In genomic region chr2:27799018-27799417, GRCm38 (mm10) we compare ENCODE assay signal across 10 mouse cellular contexts.
DNase-seq lines count a peak whose midpoint lies in the region; ATAC-seq and TF ChIP-seq lines count a peak whose summit lies in the region.
"Had no signal": no experiment of that assay in that cellular context is flagged by ENCODE, and none has a peak within 500 bp of the region (broad histone marks: within the 10 kb centered on the region; RNA-seq: fewer than 3 reads in every experiment).

No protein-coding gene starts in this region.

- peak; percentile 55 for DNase-seq in adrenal gland, postnatal 10 days
- no peak for DNase-seq in adrenal gland, postnatal 25 days
- DNase-seq in kidney, postnatal 10 days, result peak; percentile 76
- no peak for DNase-seq in forebrain, embryonic 14.5 days (ENCODE audit: low spot score)
- DNase-seq in c-Kit-positive CD71-positive TER-119-positive erythroid progenitor cells, embryonic 14.5 days (ENCODE audit: low spot score), result no peak

- WGBS in heart, embryonic 15.5 days, result 16% methylated on average over 4 of the region's 4 CpGs
- 84% methylated on average over 4 of the region's 4 CpGs for WGBS in forebrain, embryonic 14.5 days
- 82% methylated on average over 4 of the region's 4 CpGs for WGBS in hindbrain, embryonic 12.5 days

- H3K9ac ChIP-seq in heart, embryonic 15.5 days, result no peak overlapping the region
- H3K9ac ChIP-seq in forebrain, embryonic 14.5 days (ENCODE audit: low read length), result no peak overlapping the region
- no peak overlapping the region for H3K9ac ChIP-seq in hindbrain, embryonic 12.5 days
- H3K9ac ChIP-seq: embryonic facial prominence, embryonic 15.5 days; neural tube, embryonic 13.5 days had no signal

- no peak for TF ChIP-seq CTCF in embryonic fibroblast, embryonic 13.5 days (IDR thresholded peaks at IDR 0.05; ENCODE audit: borderline replicate concordance, insufficient read depth, low read length)

- H3K4me3 ChIP-seq in embryonic fibroblast, embryonic 13.5 days (ENCODE audit: insufficient read depth, low read length), result no peak overlapping the region
- no peak overlapping the region for H3K4me3 ChIP-seq in heart, embryonic 15.5 days
- H3K4me3 ChIP-seq in forebrain, embryonic 14.5 days (ENCODE audit: low read depth, low read length), result no peak overlapping the region
- H3K4me3 ChIP-seq in hindbrain, embryonic 12.5 days, result no peak overlapping the region
- H3K4me3 ChIP-seq: embryonic facial prominence, embryonic 15.5 days; neural tube, embryonic 13.5 days had no signal

- H3K36me3 ChIP-seq in heart, embryonic 15.5 days, result no peaks in the 10 kb centered on the region
- H3K36me3 ChIP-seq in forebrain, embryonic 14.5 days (ENCODE audit: control insufficient read depth, insufficient read depth, low read length), result no peaks in the 10 kb centered on the region
- no peaks in the 10 kb centered on the region for H3K36me3 ChIP-seq in hindbrain, embryonic 12.5 days
- H3K36me3 ChIP-seq: embryonic facial prominence, embryonic 15.5 days; neural tube, embryonic 13.5 days had no signal

- ATAC-seq in heart, embryonic 15.5 days (replicated peaks; ENCODE audit: insufficient number of reproducible peaks, insufficient read depth, low FRiP score, low read depth), result peak; percentile 68; the same call in 1 of the 2 replicates
- no peak for ATAC-seq in forebrain, embryonic 14.5 days
- no peak for ATAC-seq in hindbrain, embryonic 12.5 days (ENCODE audit: low FRiP score)

- H3K4me2 ChIP-seq in heart, embryonic 15.5 days, result no peak overlapping the region
- no peak overlapping the region for H3K4me2 ChIP-seq in forebrain, embryonic 14.5 days (ENCODE audit: low read length)
- no peak overlapping the region for H3K4me2 ChIP-seq in hindbrain, embryonic 12.5 days (replicated peaks)
- H3K4me2 ChIP-seq: embryonic facial prominence, embryonic 15.5 days; neural tube, embryonic 13.5 days had no signal

- H3K27ac ChIP-seq in embryonic fibroblast, embryonic 13.5 days (ENCODE audit: insufficient read depth, low read length), result peak overlapping the region; percentile 81
- peak overlapping the region; percentile 71 for H3K27ac ChIP-seq in heart, embryonic 15.5 days
- no peak overlapping the region for H3K27ac ChIP-seq in forebrain, embryonic 14.5 days (ENCODE audit: low read depth, low read length)
- no peak overlapping the region for H3K27ac ChIP-seq in hindbrain, embryonic 12.5 days
- H3K27ac ChIP-seq: embryonic facial prominence, embryonic 15.5 days; neural tube, embryonic 13.5 days had no signal

- no peaks in the 10 kb centered on the region for H3K27me3 ChIP-seq in heart, embryonic 15.5 days
- H3K27me3 ChIP-seq in forebrain, embryonic 14.5 days (replicated peaks; ENCODE audit: control insufficient read depth, insufficient read depth, low read length), result no peaks in the 10 kb centered on the region
- H3K27me3 ChIP-seq in hindbrain, embryonic 12.5 days, result no peaks in the 10 kb centered on the region
- H3K27me3 ChIP-seq: embryonic facial prominence, embryonic 15.5 days; neural tube, embryonic 13.5 days had no signal

- TF ChIP-seq POLR2A in embryonic fibroblast, embryonic 13.5 days (IDR thresholded peaks at IDR 0.05; ENCODE audit: low read depth, low read length), result no peak

- peaks cover 10% of the 10 kb centered on the region for H3K4me1 ChIP-seq in embryonic fibroblast, embryonic 13.5 days (ENCODE audit: control insufficient read depth, insufficient read depth, low read length)
- peaks cover 21% of the 10 kb centered on the region for H3K4me1 ChIP-seq in heart, embryonic 15.5 days (replicated peaks)
- H3K4me1 ChIP-seq in forebrain, embryonic 14.5 days (ENCODE audit: control insufficient read depth, insufficient read depth, low read length), result no peaks in the 10 kb centered on the region
- H3K4me1 ChIP-seq in hindbrain, embryonic 12.5 days, result peaks cover 8% of the 10 kb centered on the region

- H3K9me3 ChIP-seq in heart, embryonic 15.5 days (replicated peaks), result no peaks in the 10 kb centered on the region
- no peaks in the 10 kb centered on the region for H3K9me3 ChIP-seq in forebrain, embryonic 14.5 days (replicated peaks; ENCODE audit: control insufficient read depth, low read length)
- no peaks in the 10 kb centered on the region for H3K9me3 ChIP-seq in hindbrain, embryonic 12.5 days (replicated peaks)
- H3K9me3 ChIP-seq: embryonic facial prominence, embryonic 15.5 days; neural tube, embryonic 13.5 days had no signal

Comparison
In these comparisons a context has a peak if more than half of its experiments do, and no peak if none do; other contexts are left out.
1. DNase-seq: peak in adrenal gland, postnatal 10 days (single experiment) and kidney, postnatal 10 days (single experiment); none in adrenal gland, postnatal 25 days (single experiment), forebrain, embryonic 14.5 days (single experiment) and c-Kit-positive CD71-positive TER-119-positive erythroid progenitor cells, embryonic 14.5 days (single experiment).
2. H3K27ac ChIP-seq: peak in embryonic fibroblast, embryonic 13.5 days (single experiment) and heart, embryonic 15.5 days (single experiment); none in forebrain, embryonic 14.5 days (single experiment) and hindbrain, embryonic 12.5 days (single experiment).